Mouse (Mus musculus) CH12.LX (cell line): Measurements from ENCODE around the gene Slc12a7. TPM values are rescaled to one million over a fixed set of nuclear protein-coding genes. Genes with fewer than 3 reads are reported as not detected.

Source experiments
- DNase-seq: peaks from one replicate; pipeline ENCODE4 v3.0.0-alpha.2; 2013; ENCODE audit errors: extremely low read depth
- H3K27ac ChIP-seq: 2 replicates; pipeline ENCODE4 v1.5.1; 2012; ENCODE audit warnings: low read depth, mild to moderate bottlenecking, control low read depth, moderate library complexity; ENCODE audit not compliant: insufficient read depth
- H3K27me3 ChIP-seq: replicated peaks from 2 replicates; pipeline ENCODE3; 2012; ENCODE audit warnings: inconsistent platforms
- H3K36me3 ChIP-seq, 2 experiments: replicated peaks in 1 of 2; 2 replicates each; pipeline versions ENCODE3 to v1.6.1; 2012; ENCODE audit warnings: inconsistent platforms in 1 of 2, low read length in 1 of 2, mild to moderate bottlenecking in 1 of 2, mixed read lengths in 1 of 2, moderate library complexity in 1 of 2; ENCODE audit not compliant: control insufficient read depth in 1 of 2, insufficient read depth in 1 of 2
- H3K4me1 ChIP-seq, 2 experiments: 2 replicates each; pipeline ENCODE4 v1.6.1; 2012; ENCODE audit warnings: inconsistent platforms in 1 of 2, moderate library complexity in 1 of 2; ENCODE audit not compliant: insufficient read depth in 2 of 2, control insufficient read depth in 1 of 2
- H3K4me2 ChIP-seq: 2 replicates; pipeline ENCODE4 v1.6.1; 2012; ENCODE audit warnings: low read depth, mild to moderate bottlenecking, control low read depth; ENCODE audit not compliant: poor library complexity, insufficient read depth, severe bottlenecking
- H3K4me3 ChIP-seq, 3 experiments: fragments of 150-350 bp in 1 of 3; sonication (generic) in 1 of 3; replicated peaks in 1 of 3; 2 replicates each; pipeline versions ENCODE3 to v1.5.1; 2011 to 2012; ENCODE audit warnings: low read depth in 2 of 3, low read length in 2 of 3, mild to moderate bottlenecking in 2 of 3, moderate library complexity in 2 of 3, control low read depth in 1 of 3, improper control_type of control experiment in 1 of 3, inconsistent platforms in 1 of 3, mixed read lengths in 1 of 3; ENCODE audit not compliant: poor library complexity in 1 of 3
- H3K79me2 ChIP-seq: replicated peaks from 2 replicates; pipeline ENCODE4 v1.6.1; 2012; ENCODE audit warnings: mild to moderate bottlenecking, moderate library complexity; ENCODE audit not compliant: control insufficient read depth, poor library complexity, insufficient read depth, severe bottlenecking; ENCODE audit errors: extremely low read depth
- H3K9ac ChIP-seq: 2 replicates; pipeline ENCODE4 v1.6.1; 2012; ENCODE audit warnings: low read depth, mild to moderate bottlenecking, control low read depth, moderate library complexity; ENCODE audit not compliant: insufficient read depth
- H3K9me3 ChIP-seq: replicated peaks from 2 replicates; pipeline ENCODE3; 2012; ENCODE audit warnings: low read length, inconsistent platforms, mixed read lengths
- BHLHE40 ChIP-seq: IDR thresholded peaks from 2 replicates; pipeline ENCODE4 v1.6.1; 2011; ENCODE audit warnings: mild to moderate bottlenecking, low read depth, low read length, improper control_type of control experiment
- CHD2 ChIP-seq: IDR thresholded peaks from 2 replicates; pipeline ENCODE4 v1.6.1; 2011; ENCODE audit warnings: low read length, improper control_type of control experiment
- ETS1 ChIP-seq: conservative IDR thresholded peaks from 2 replicates; pipeline ENCODE4 v1.6.1; 2012; ENCODE audit warnings: low read depth, mild to moderate bottlenecking, inconsistent platforms, low read length, improper control_type of control experiment, moderate library complexity
- HCFC1 ChIP-seq: IDR thresholded peaks from 2 replicates; pipeline ENCODE4 v1.6.1; 2012; ENCODE audit warnings: low read depth, mild to moderate bottlenecking, inconsistent platforms, low read length, improper control_type of control experiment
- JUN ChIP-seq: IDR thresholded peaks from 2 replicates; pipeline ENCODE4 v1.6.1; 2011; ENCODE audit warnings: low read depth, mild to moderate bottlenecking, low read length, improper control_type of control experiment, moderate library complexity; ENCODE audit not compliant: insufficient read depth
- KAT2A ChIP-seq: IDR thresholded peaks from 2 replicates; pipeline ENCODE4 v1.6.1; 2012; ENCODE audit warnings: low read length, improper control_type of control experiment, inconsistent platforms; ENCODE audit not compliant: insufficient replicate concordance
- MEF2A ChIP-seq: IDR thresholded peaks from 2 replicates; pipeline ENCODE4 v1.6.1; 2014; ENCODE audit warnings: low read depth, mild to moderate bottlenecking, inconsistent platforms, low read length, improper control_type of control experiment, borderline replicate concordance
- MYC ChIP-seq: IDR thresholded peaks from 2 replicates; pipeline ENCODE4 v1.6.1; 2011; ENCODE audit warnings: low read depth, mild to moderate bottlenecking, improper control_type of control experiment, low read length
- PAX5 ChIP-seq: IDR thresholded peaks from 2 replicates; pipeline ENCODE4 v1.6.1; 2012; ENCODE audit warnings: low read length, inconsistent platforms, mixed read lengths
- POLR2A ChIP-seq: IDR thresholded peaks from 2 replicates; pipeline ENCODE4 v1.6.1; 2011; ENCODE audit warnings: low read depth, mild to moderate bottlenecking, improper control_type of control experiment, low read length
- RCOR1 ChIP-seq: conservative IDR thresholded peaks from 2 replicates; pipeline ENCODE4 v1.6.1; 2012; ENCODE audit warnings: low read depth, mild to moderate bottlenecking, inconsistent platforms, low read length, improper control_type of control experiment
- SMC3 ChIP-seq: IDR thresholded peaks from 2 replicates; pipeline ENCODE4 v1.6.1; 2011; ENCODE audit warnings: low read depth, low read length, improper control_type of control experiment
- TBP ChIP-seq: conservative IDR thresholded peaks from 2 replicates; pipeline ENCODE4 v1.6.1; 2011; ENCODE audit warnings: low read depth, low read length, improper control_type of control experiment
- TCF12 ChIP-seq: IDR thresholded peaks from 2 replicates; pipeline ENCODE4 v1.6.1; 2014; ENCODE audit warnings: low read depth, mild to moderate bottlenecking, inconsistent platforms, low read length, improper control_type of control experiment
- UBTF ChIP-seq: IDR thresholded peaks from 2 replicates; pipeline ENCODE4 v1.6.1; 2012; ENCODE audit warnings: low read depth, mild to moderate bottlenecking, inconsistent platforms, low read length, improper control_type of control experiment, moderate library complexity
- USF2 ChIP-seq: conservative IDR thresholded peaks from 2 replicates; pipeline ENCODE4 v1.6.1; 2011; ENCODE audit warnings: low read depth, low read length, improper control_type of control experiment
- ZC3H11A ChIP-seq: IDR thresholded peaks from 2 replicates; pipeline ENCODE4 v1.6.1; 2012; ENCODE audit warnings: low read depth, mild to moderate bottlenecking, inconsistent platforms, low read length, improper control_type of control experiment
- dilution Hi-C: fragments of 300-500 bp; cut with MboI; formaldehyde crosslinking; loops from 2 replicates; pipeline ENCODE4 v1.14.3; 2020; ENCODE audit warnings: low sequenced_read_pairs; ENCODE audit not compliant: extremely low pct_unique_long_range_greater_than_20kb, extremely low pct_ligation_motif_present
- in situ Hi-C: fragments of 300-500 bp; cut with MboI; formaldehyde crosslinking; loops from 3 replicates; pipeline ENCODE4 v1.14.3; 2019; ENCODE audit warnings: low sequenced_read_pairs, low pct_ligation_motif_present, low pct_unique_long_range_greater_than_20kb, mixed read lengths
- polyA plus RNA-seq: library from polyadenylated mRNA; unstranded; fragments of >175 nt; gene quantifications from 2 replicates; pipeline ENCODE4 v1.2.1, GENCODE M21; 2012; ENCODE audit warnings: low read depth; ENCODE audit not compliant: insufficient read length
- total RNA-seq, 2 experiments: library from RNA; depleted of rRNA; stranded (reverse); fragments of 300-350 nt in 1 of 2; fragments of >200 nt in 1 of 2; gene quantifications; 2 replicates each; pipeline ENCODE4 v1.2.3; 2012 to 2014

The Slc12a7 gene
- total RNA-seq (2012; rRNA removed) (2.5 and 2.6 TPM in 2 replicates), total RNA-seq (2014; rRNA removed) (0.92 and 1.0 TPM in 2 replicates), polyA plus RNA-seq (2.6 and 5.8 TPM in 2 replicates)

- H3K4me1 ChIP-seq: no peaks in the 10 kb centered on the region
- TF ChIP-seq HCFC1 (no peak), SMC3 (no peak), UBTF (no peak), ZC3H11A (no peak), PAX5 (no peak), USF2 (no peak), MEF2A (no peak), MYC (no peak), ETS1 (no peak), TCF12 (no peak), KAT2A (no peak), TBP (no peak), CHD2 (no peak), POLR2A (no peak), JUN (no peak)
- TF ChIP-seq, all 38 proteins: peak for 0
- Histone ChIP-seq H3K27me3 (peaks cover 4% of the 10 kb centered on the region), H3K4me3 (no peak within 1 kb of the TSS), H3K9me3 (no peaks in the 10 kb centered on the region), H3K4me2 (no peak within 1 kb of the TSS), H3K36me3 (no peaks in the 10 kb centered on the region), H3K79me2 (no peaks in the 10 kb centered on the region), H3K9ac (no peak within 1 kb of the TSS), H3K27ac (no peak within 1 kb of the TSS)
- in situ Hi-C loops (no loop called here), dilution Hi-C loops (no loop called here)
- no peak for DNase-seq
These were observed at the start of gene Slc12a7 for GRCm38 (mm10) chr13:73732742-73733700. Slc12a7 (plus strand) TSS chr13:73733094.

GRCm38 (mm10) chr13:73683682-73684081 lies 49.2 kb upstream of the Slc12a7 start:
- in situ Hi-C loops: no loop called here
- dilution Hi-C loops: no loop called here
- H3K4me1 ChIP-seq: peaks cover 2 to 8% of the 10 kb centered on the region in 2 experiments; a peak in 2 of 4 replicates

More at GRCm38 (mm10) chr13:73683682-73684081, 49.2 kb upstream of the Slc12a7 start:
- no peaks in the 10 kb centered on the region for H3K9me3 ChIP-seq
- H3K27ac ChIP-seq: no peak overlapping the region
- no peaks in the 10 kb centered on the region for H3K79me2 ChIP-seq
- H3K27me3 ChIP-seq: no peaks in the 10 kb centered on the region
- no peak overlapping the region for H3K4me2 ChIP-seq
- no peak for TF ChIP-seq SMC3
- TF ChIP-seq RCOR1: no peak
- TF ChIP-seq BHLHE40: no peak
- TF ChIP-seq, all 38 proteins: peak for 0
- DNase-seq: no peak
- H3K9ac ChIP-seq: no peak overlapping the region
- no peak overlapping the region for H3K4me3 ChIP-seq
- no peaks in the 10 kb centered on the region for H3K36me3 ChIP-seq
